ENCODE assay signal across 14 mouse cellular contexts in genomic region chr1:155759167-155759566, GRCm38 (mm10). TPM values are rescaled to one million over a fixed set of nuclear protein-coding genes. Genes with fewer than 3 reads are reported as not detected.
A peak's percentile ranks its signal among the peaks of the same experiment; 100 is the strongest.
DNase-seq lines count a peak whose midpoint lies in the region; ATAC-seq lines count a peak whose summit lies in the region.
"Had no signal": no experiment of that assay in that cellular context is flagged by ENCODE, and none has a peak within 500 bp of the region (broad histone marks: within the 10 kb centered on the region; RNA-seq: fewer than 3 reads in every experiment).

No protein-coding gene starts in this region.

- no peak overlapping the region for H3K27ac ChIP-seq in midbrain, embryonic 13.5 days
- H3K27ac ChIP-seq: layer of hippocampus, adult 2 months; limb, embryonic 12.5 days; lung, embryonic 15.5 days had no signal

- WGBS in midbrain, embryonic 13.5 days = 32% methylated on average over 12 of the region's 12 CpGs

- peaks cover 67% of the 10 kb centered on the region for H3K27me3 ChIP-seq in midbrain, embryonic 13.5 days
- H3K27me3 ChIP-seq: lung, embryonic 15.5 days had no signal

- peak; percentile 88 for ATAC-seq in midbrain, embryonic 13.5 days
- ATAC-seq: intestine, postnatal 0 days had no signal

- DNase-seq in MN1 (ENCODE audit: low spot score) = peak; percentile 30
- peak; percentile 20 for DNase-seq in NIH3T3 (ENCODE audit: low read depth)
- peak; percentile 62 for DNase-seq in gastrocnemius, postnatal 25 days
- no peak for DNase-seq in ovary, postnatal 14 days (ENCODE audit: low spot score)
- no peak for DNase-seq in ovary, postnatal 10 days (ENCODE audit: low spot score)
- no peak for DNase-seq in thymus, postnatal 25 days
- DNase-seq: cerebellum, adult 9-10 months had no signal

- no peaks in the 10 kb centered on the region for H3K36me3 ChIP-seq in midbrain, embryonic 13.5 days
- H3K36me3 ChIP-seq: limb, embryonic 12.5 days; lung, embryonic 15.5 days had no signal

- no peak overlapping the region for H3K9ac ChIP-seq in midbrain, embryonic 13.5 days (replicated peaks)
- H3K9ac ChIP-seq: limb, embryonic 12.5 days; lung, embryonic 15.5 days had no signal

- no peak overlapping the region for H3K4me2 ChIP-seq in midbrain, embryonic 13.5 days (replicated peaks)
- H3K4me2 ChIP-seq: limb, embryonic 12.5 days; lung, embryonic 15.5 days had no signal

- no peaks in the 10 kb centered on the region for H3K9me3 ChIP-seq in midbrain, embryonic 13.5 days
- H3K9me3 ChIP-seq: limb, embryonic 12.5 days; lung, embryonic 15.5 days had no signal

- H3K4me1 ChIP-seq in midbrain, embryonic 13.5 days (replicated peaks) = peaks cover 8% of the 10 kb centered on the region; the same call in 1 of the 2 replicates
- H3K4me1 ChIP-seq: lung, embryonic 15.5 days had no signal

- no peak overlapping the region for H3K4me3 ChIP-seq in midbrain, embryonic 13.5 days (replicated peaks)
- H3K4me3 ChIP-seq: layer of hippocampus, adult 2 months; limb, embryonic 12.5 days; lung, embryonic 15.5 days; myocyte had no signal

RNA-seq across cellular contexts. Expression of gene Lhx4, which starts 7.7 kb away (rescaled TPM):
- total RNA-seq in gastrocnemius, postnatal 25 days (2021) = not detected
- 3.0 and 4.3 TPM in 2 replicates for polyA plus RNA-seq in midbrain, embryonic 13.5 days (2015; fragmentation: Nextera tagmentation; extraction: Ambion mirVana)
- total RNA-seq: layer of hippocampus, adult 2 months had no signal
- polyA plus RNA-seq: limb, embryonic 12.5 days; lung, embryonic 15.5 days; small intestine, adult 2 months had no signal

RNA-seq across cellular contexts. Expression of gene Qsox1, which starts 53.5 kb away (rescaled TPM):
- 10 to 100 TPM; 16.0 to 36.4 TPM for total RNA-seq in gastrocnemius, postnatal 25 days (2021)
- 18.0 and 21.1 TPM in 2 replicates for polyA plus RNA-seq in midbrain, embryonic 13.5 days (2015; fragmentation: Nextera tagmentation; extraction: Ambion mirVana)

Comparison
In these comparisons a context has a peak if more than half of its experiments do, and no peak if none do; other contexts are left out.
1. DNase-seq: peak in MN1 (single experiment), NIH3T3 (single experiment) and gastrocnemius, postnatal 25 days (single experiment); none in ovary, postnatal 14 days (single experiment), ovary, postnatal 10 days (single experiment) and thymus, postnatal 25 days (single experiment).